Mouse (Mus musculus): ENCODE data around the gene Ropn1l. TPM values are rescaled to one million over a fixed set of nuclear protein-coding genes. Genes with fewer than 3 reads are reported as not detected.

The Ropn1l gene
- total RNA-seq, 2 experiments from 2014 or later = 0.88 to 1.2 TPM

DNA sequence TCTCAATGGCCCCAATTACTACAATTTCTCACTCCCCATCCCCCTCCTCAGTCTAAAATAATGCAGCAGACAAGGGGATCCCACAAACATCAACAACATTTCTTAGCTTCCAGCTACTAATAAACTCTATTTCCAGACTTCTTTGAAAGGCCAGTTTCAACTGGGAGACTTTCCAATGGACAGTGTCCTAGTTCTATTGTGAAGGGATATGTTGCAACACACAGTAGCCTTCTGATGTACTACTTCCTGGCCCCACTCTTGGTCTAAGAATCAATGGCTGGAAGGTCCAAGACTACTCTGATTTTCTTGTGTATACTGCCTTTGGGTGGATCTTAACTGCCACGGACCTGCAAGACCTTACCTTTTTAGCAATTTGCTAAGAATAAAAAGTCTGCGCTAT lies 12.3 kb upstream of the Ropn1l start:
- DNase-seq (ENCODE audit: low spot score in 2 of 2) = no peak
- H3K27ac ChIP-seq = no peak overlapping the region
- no peak for TF ChIP-seq CTCF (conservative IDR thresholded peaks at IDR 0.05)
- H3K4me3 ChIP-seq = no peak overlapping the region

GRCm38 (mm10) chr15:31460571-31460970 lies 7.0 kb upstream of the Ropn1l start:
- DNase-seq (ENCODE audit: low spot score in 2 of 2) = no peak
- no peak overlapping the region for H3K4me3 ChIP-seq
- TF ChIP-seq CTCF (conservative IDR thresholded peaks at IDR 0.05) = no peak
- H3K27ac ChIP-seq = peak overlapping the region; percentile 40; the same call in 1 of the 2 replicates

- DNase-seq (ENCODE audit: low spot score in 2 of 2) = no peak
- Histone ChIP-seq H3K4me3 (no peak overlapping the region), H3K27ac (no peak overlapping the region)
- TF ChIP-seq CTCF (conservative IDR thresholded peaks at IDR 0.05) = no peak
Observed at GRCm38 (mm10) chr15:31458081-31458480, 4.5 kb upstream of the Ropn1l start.

- H3K27ac ChIP-seq = peak overlapping the region; percentile 63
- no peak for DNase-seq (ENCODE audit: low spot score in 2 of 2)
- no peak overlapping the region for H3K4me3 ChIP-seq
- TF ChIP-seq CTCF (conservative IDR thresholded peaks at IDR 0.05) = no peak
Observed at GRCm38 (mm10) chr15:31456381-31456780, 2.8 kb upstream of the Ropn1l start.

- DNase-seq (ENCODE audit: low spot score in 2 of 2) = no peak
- Histone ChIP-seq H3K4me3 (no peak overlapping the region), H3K27ac (no peak overlapping the region)
- no peak for TF ChIP-seq CTCF (conservative IDR thresholded peaks at IDR 0.05)
Observed at GRCm38 (mm10) chr15:31454861-31455295, 1.3 kb upstream of the Ropn1l start.

DNA sequence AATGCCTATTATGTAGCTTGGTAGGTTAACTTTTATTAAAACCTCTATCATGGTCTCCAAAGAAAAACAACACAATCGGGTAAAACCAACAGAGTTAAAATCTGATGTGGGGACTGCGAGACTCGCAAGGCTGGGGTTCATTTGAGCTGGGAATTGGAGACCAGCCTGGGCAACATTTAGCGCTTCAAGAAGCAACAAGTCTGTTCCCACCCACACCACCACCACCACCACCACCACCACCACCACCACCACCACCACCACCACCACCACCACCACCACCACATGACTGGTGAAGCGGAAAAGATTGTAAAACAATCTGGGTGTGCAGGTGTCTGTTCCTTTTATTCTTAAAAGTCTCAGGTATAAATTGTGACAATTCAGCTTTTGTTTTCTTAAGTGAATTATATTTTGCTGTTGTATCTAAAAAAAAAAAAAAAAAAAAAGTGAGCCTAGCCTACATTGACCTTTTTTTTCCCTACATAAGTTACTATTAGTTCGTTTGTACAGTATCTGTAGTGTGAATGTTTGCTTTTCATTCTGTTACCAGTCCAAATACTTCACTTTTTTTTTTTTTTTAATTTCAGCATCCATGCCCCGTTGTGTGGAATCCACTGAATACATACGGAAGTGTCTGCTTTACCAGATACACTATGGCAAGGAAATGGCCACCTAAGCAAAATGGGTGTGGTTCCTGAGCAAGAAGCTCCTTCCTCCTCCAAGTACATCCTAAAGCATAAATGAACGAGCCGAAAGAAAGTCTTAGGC lies 741 bp upstream of the Ropn1l start:
- H3K27ac ChIP-seq = peak overlapping the region; percentile 96
- no peak for DNase-seq (ENCODE audit: low spot score in 2 of 2)
- TF ChIP-seq CTCF (conservative IDR thresholded peaks at IDR 0.05) = no peak
- H3K4me3 ChIP-seq = peak overlapping the region; percentile 56

GRCm38 (mm10) chr15:31452336-31453097 lies 1.0 kb downstream of the Ropn1l start:
- no peak for DNase-seq (ENCODE audit: low spot score in 2 of 2)
- peak overlapping the region; percentile 56 for H3K4me3 ChIP-seq
- peak overlapping the region; percentile 96 for H3K27ac ChIP-seq
- TF ChIP-seq CTCF (conservative IDR thresholded peaks at IDR 0.05) = no peak

GRCm38 (mm10) chr15:31449772-31450171 lies 3.8 kb downstream of the Ropn1l start:
- Histone ChIP-seq H3K4me3 (no peak overlapping the region), H3K27ac (no peak overlapping the region)
- TF ChIP-seq CTCF (conservative IDR thresholded peaks at IDR 0.05) = no peak
- DNase-seq (ENCODE audit: low spot score in 2 of 2) = no peak

GRCm38 (mm10) chr15:31447121-31447520 lies 6.4 kb downstream of the Ropn1l start:
- Histone ChIP-seq H3K4me3 (no peak overlapping the region; the same call in 1 of the 2 replicates), H3K27ac (peak overlapping the region; percentile 24)
- TF ChIP-seq CTCF (conservative IDR thresholded peaks at IDR 0.05) = peak; percentile 92
- DNase-seq (ENCODE audit: low spot score in 2 of 2) = peak; percentile 62 to 78

- Histone ChIP-seq H3K27ac (peak overlapping the region; percentile 84), H3K4me3 (no peak overlapping the region)
- no peak for TF ChIP-seq CTCF (conservative IDR thresholded peaks at IDR 0.05)
- peak in 1 of 2 experiments; percentile 47 for DNase-seq (ENCODE audit: low spot score in 2 of 2)
Observed at GRCm38 (mm10) chr15:31442698-31443097, 10.8 kb downstream of the Ropn1l start.

GRCm38 (mm10) chr15:31441996-31442395 lies 11.5 kb downstream of the Ropn1l start:
- TF ChIP-seq CTCF (conservative IDR thresholded peaks at IDR 0.05) = no peak
- H3K27ac ChIP-seq = peak overlapping the region; percentile 84
- DNase-seq (ENCODE audit: low spot score in 2 of 2) = no peak
- H3K4me3 ChIP-seq = no peak overlapping the region

- no peak for DNase-seq (ENCODE audit: low spot score in 2 of 2)
- no peak for TF ChIP-seq CTCF (conservative IDR thresholded peaks at IDR 0.05)
- H3K27ac ChIP-seq = no peak overlapping the region
- no peak overlapping the region for H3K4me3 ChIP-seq
Observed at GRCm38 (mm10) chr15:31436811-31437210, 16.7 kb downstream of the Ropn1l start.

DNA sequence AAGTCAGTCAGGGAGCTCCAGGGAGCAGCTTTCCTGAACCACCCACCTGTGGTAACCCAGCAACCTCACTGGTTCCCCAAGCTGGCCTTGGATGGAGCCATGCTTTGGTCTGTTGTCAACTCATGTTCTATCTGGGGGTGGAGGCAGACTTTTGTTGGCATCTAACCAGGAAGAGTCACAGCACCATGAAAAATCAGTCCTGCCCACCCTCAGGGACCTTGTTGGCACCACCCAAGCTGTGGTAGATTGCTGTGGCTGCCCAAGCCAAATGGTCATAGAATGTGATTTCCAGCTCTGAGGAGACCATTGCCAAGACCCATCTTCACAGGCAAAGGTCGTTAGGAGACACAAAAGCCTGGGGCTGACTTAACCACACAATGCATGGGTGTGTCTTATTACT lies 17.5 kb downstream of the Ropn1l start:
- no peak overlapping the region for H3K27ac ChIP-seq
- DNase-seq (ENCODE audit: low spot score in 2 of 2) = no peak
- H3K4me3 ChIP-seq = no peak overlapping the region
- no peak for TF ChIP-seq CTCF (conservative IDR thresholded peaks at IDR 0.05)

Measured in layer of hippocampus, adult 2 months (tissue).